21 mouse cellular contexts compared by ENCODE assay signal in genomic region chr14:25491961-25492360, GRCm38 (mm10). TPM values are rescaled to one million over a fixed set of nuclear protein-coding genes. Genes with fewer than 3 reads are reported as not detected.
DNase-seq lines count a peak whose midpoint lies in the region; ATAC-seq and TF ChIP-seq lines count a peak whose summit lies in the region.
"Had no signal": no experiment of that assay in that cellular context is flagged by ENCODE, and none has a peak within 500 bp of the region (broad histone marks: within the 10 kb centered on the region; RNA-seq: fewer than 3 reads in every experiment).

No protein-coding gene starts in this region.

- peaks cover 100% of the 10 kb centered on the region for H3K4me1 ChIP-seq in liver, embryonic 12.5 days
- peaks cover 86% of the 10 kb centered on the region for H3K4me1 ChIP-seq in intestine, embryonic 16.5 days (ENCODE audit: control insufficient read depth, insufficient read depth, low read length)
- H3K4me1 ChIP-seq in neural tube, embryonic 15.5 days: peaks cover 96% of the 10 kb centered on the region

- WGBS in liver, embryonic 12.5 days (ENCODE audit: insufficient replicate concordance): 65% methylated on average over 5 of the region's 5 CpGs
- WGBS in intestine, embryonic 16.5 days: 85% methylated on average over 5 of the region's 5 CpGs
- WGBS in neural tube, embryonic 15.5 days: 66% methylated on average over 5 of the region's 5 CpGs

- peak overlapping the region; percentile 96 for H3K27ac ChIP-seq in gastrocnemius, adult 2 months
- H3K27ac ChIP-seq in liver, embryonic 12.5 days: 0 out of 2 replicates have a peak overlapping the region, but pooled peaks have one; percentile 50
- no peak overlapping the region for H3K27ac ChIP-seq in intestine, embryonic 16.5 days (ENCODE audit: low read length)
- 0 out of 2 replicates have a peak overlapping the region, but pooled peaks have one; percentile 13 for H3K27ac ChIP-seq in neural tube, embryonic 15.5 days (replicated peaks)
- H3K27ac ChIP-seq: embryonic facial prominence, embryonic 13.5 days; left cerebral cortex, adult 2 months; liver, embryonic 14.5 days had no signal

- H3K4me3 ChIP-seq in gastrocnemius, adult 2 months: no peak overlapping the region
- H3K4me3 ChIP-seq in liver, embryonic 12.5 days: no peak overlapping the region
- no peak overlapping the region for H3K4me3 ChIP-seq in intestine, embryonic 16.5 days (ENCODE audit: low read length)
- H3K4me3 ChIP-seq in neural tube, embryonic 15.5 days (replicated peaks): no peak overlapping the region
- H3K4me3 ChIP-seq: embryonic facial prominence, embryonic 13.5 days; left cerebral cortex, adult 2 months had no signal

- no peak for DNase-seq in gastrocnemius, adult 2 months
- DNase-seq in gastrocnemius, adult 18-20 months (ENCODE audit: low spot score): no peak
- no peak for DNase-seq in liver
- no peak for DNase-seq in adrenal gland, postnatal 10 days
- DNase-seq: adrenal gland, adult 8-10 months; cerebellum, postnatal 10 days; heart, postnatal 10 days; kidney, postnatal 4 days; layer of hippocampus, adult 9-11 months; left cerebral cortex, postnatal 4 days; midbrain, embryonic 14.5 days; right cerebral cortex, postnatal 4 days; thymus, adult 2 months had no signal

- H3K9ac ChIP-seq in liver, embryonic 12.5 days: no peak overlapping the region
- no peak overlapping the region for H3K9ac ChIP-seq in intestine, embryonic 16.5 days (ENCODE audit: low read depth, low read length)
- no peak overlapping the region for H3K9ac ChIP-seq in neural tube, embryonic 15.5 days (replicated peaks)
- H3K9ac ChIP-seq: embryonic facial prominence, embryonic 13.5 days; liver, embryonic 14.5 days had no signal

- no peak for TF ChIP-seq CTCF in gastrocnemius, adult 2 months (IDR thresholded peaks at IDR 0.05)

- H3K9me3 ChIP-seq in liver, embryonic 12.5 days (replicated peaks): no peaks in the 10 kb centered on the region
- no peaks in the 10 kb centered on the region for H3K9me3 ChIP-seq in intestine, embryonic 16.5 days (ENCODE audit: control insufficient read depth, low read length)
- H3K9me3 ChIP-seq in neural tube, embryonic 15.5 days (replicated peaks): no peaks in the 10 kb centered on the region
- H3K9me3 ChIP-seq: embryonic facial prominence, embryonic 13.5 days had no signal

- no peaks in the 10 kb centered on the region for H3K27me3 ChIP-seq in liver, embryonic 12.5 days (replicated peaks)
- H3K27me3 ChIP-seq in intestine, embryonic 16.5 days (replicated peaks; ENCODE audit: control insufficient read depth, insufficient read depth, low read length): no peaks in the 10 kb centered on the region
- H3K27me3 ChIP-seq in neural tube, embryonic 15.5 days (replicated peaks): no peaks in the 10 kb centered on the region
- H3K27me3 ChIP-seq: embryonic facial prominence, embryonic 13.5 days had no signal

- ATAC-seq in liver, embryonic 12.5 days: no peak
- ATAC-seq in intestine, embryonic 16.5 days: peak; percentile 41
- ATAC-seq in neural tube, embryonic 15.5 days (ENCODE audit: low FRiP score): no peak
- ATAC-seq: lung, postnatal 0 days had no signal

- intact Hi-C loops in gastrocnemius, adult 2 months (cut with DNase I): no loop called here

- H3K36me3 ChIP-seq in liver, embryonic 12.5 days: no peaks in the 10 kb centered on the region
- H3K36me3 ChIP-seq in intestine, embryonic 16.5 days (ENCODE audit: control insufficient read depth, insufficient read depth, low read length): no peaks in the 10 kb centered on the region
- no peaks in the 10 kb centered on the region for H3K36me3 ChIP-seq in neural tube, embryonic 15.5 days
- H3K36me3 ChIP-seq: embryonic facial prominence, embryonic 13.5 days had no signal

- H3K4me2 ChIP-seq in liver, embryonic 12.5 days: peak overlapping the region; percentile 27; the same call in 1 of the 2 replicates
- no peak overlapping the region for H3K4me2 ChIP-seq in intestine, embryonic 16.5 days (ENCODE audit: low read depth, low read length)
- no peak overlapping the region for H3K4me2 ChIP-seq in neural tube, embryonic 15.5 days
- H3K4me2 ChIP-seq: embryonic facial prominence, embryonic 13.5 days; heart, embryonic 11.5 days had no signal

RNA-seq across cellular contexts. Expression of gene Zmiz1, which starts 33.0 kb away (rescaled TPM):
- total RNA-seq in gastrocnemius, adult 2 months (2021): 10 to 100 TPM; 27.4 to 34.5 TPM
- 10 to 100 TPM; 26.6 to 28.6 TPM for total RNA-seq in gastrocnemius, adult 18-20 months (2021)
- polyA plus RNA-seq in liver, embryonic 12.5 days (2016; fragmentation: Nextera tagmentation; extraction: Ambion mirVana): 9.1 and 10.2 TPM in 2 replicates
- polyA plus RNA-seq in intestine, embryonic 16.5 days (2015; fragmentation: Nextera tagmentation; extraction: Ambion mirVana): 21.2 and 22.3 TPM in 2 replicates
- polyA plus RNA-seq in neural tube, embryonic 15.5 days (2015; fragmentation: Nextera tagmentation; extraction: Ambion mirVana): 51.1 and 54.7 TPM in 2 replicates
- total RNA-seq in adrenal gland, postnatal 10 days (2021): 10 to 100 TPM; 63.8 to 73.3 TPM
